Mouse (Mus musculus): Measurements from ENCODE around the gene Rgcc.

DNA sequence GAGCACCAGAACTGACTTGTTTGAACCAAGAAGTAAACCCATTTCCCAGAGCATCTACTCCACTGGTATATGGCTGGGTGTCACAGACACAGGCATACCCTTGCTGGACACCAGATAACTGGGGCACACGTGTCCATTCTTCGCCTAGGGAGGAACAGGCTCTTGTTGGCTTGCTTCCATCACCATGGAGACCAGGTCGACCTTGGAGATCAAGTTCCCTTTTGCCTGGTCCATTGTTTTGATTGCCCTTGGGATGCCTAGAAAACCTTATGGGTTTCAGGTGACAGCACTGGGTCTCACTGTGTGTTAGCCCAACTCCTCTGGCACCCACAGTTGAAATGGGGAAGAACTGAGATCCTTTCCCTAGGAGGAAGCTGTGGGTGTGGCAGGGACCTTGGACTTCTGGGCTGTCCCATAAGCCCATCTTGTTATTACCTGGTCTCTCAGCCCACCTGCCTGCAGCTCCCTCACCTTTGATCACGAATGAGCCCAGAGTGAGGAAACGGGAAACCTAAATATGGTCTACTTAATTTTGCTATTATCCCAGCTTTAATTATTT is 49.6 kb downstream of the Rgcc start:
- no peak for TF ChIP-seq MAFK (IDR thresholded peaks at IDR 0.05; ENCODE audit: insufficient read depth, low read depth, low read length)
- no peak for TF ChIP-seq ZC3H11A (IDR thresholded peaks at IDR 0.05; ENCODE audit: borderline replicate concordance, low read depth, low read length)
- TF ChIP-seq ZNF384 (IDR thresholded peaks at IDR 0.05; ENCODE audit: low read depth, low read length) = no peak
- TF ChIP-seq CHD2 (IDR thresholded peaks at IDR 0.05; ENCODE audit: low read depth, low read length) = no peak
- TF ChIP-seq HCFC1 (IDR thresholded peaks at IDR 0.05; ENCODE audit: borderline replicate concordance, insufficient read depth, low read length) = no peak
